Mouse (Mus musculus): ENCODE results near the gene Dcaf11.
A peak's percentile ranks its signal among the peaks of the same experiment; 100 is the strongest.

Dcaf11 gene

DNA sequence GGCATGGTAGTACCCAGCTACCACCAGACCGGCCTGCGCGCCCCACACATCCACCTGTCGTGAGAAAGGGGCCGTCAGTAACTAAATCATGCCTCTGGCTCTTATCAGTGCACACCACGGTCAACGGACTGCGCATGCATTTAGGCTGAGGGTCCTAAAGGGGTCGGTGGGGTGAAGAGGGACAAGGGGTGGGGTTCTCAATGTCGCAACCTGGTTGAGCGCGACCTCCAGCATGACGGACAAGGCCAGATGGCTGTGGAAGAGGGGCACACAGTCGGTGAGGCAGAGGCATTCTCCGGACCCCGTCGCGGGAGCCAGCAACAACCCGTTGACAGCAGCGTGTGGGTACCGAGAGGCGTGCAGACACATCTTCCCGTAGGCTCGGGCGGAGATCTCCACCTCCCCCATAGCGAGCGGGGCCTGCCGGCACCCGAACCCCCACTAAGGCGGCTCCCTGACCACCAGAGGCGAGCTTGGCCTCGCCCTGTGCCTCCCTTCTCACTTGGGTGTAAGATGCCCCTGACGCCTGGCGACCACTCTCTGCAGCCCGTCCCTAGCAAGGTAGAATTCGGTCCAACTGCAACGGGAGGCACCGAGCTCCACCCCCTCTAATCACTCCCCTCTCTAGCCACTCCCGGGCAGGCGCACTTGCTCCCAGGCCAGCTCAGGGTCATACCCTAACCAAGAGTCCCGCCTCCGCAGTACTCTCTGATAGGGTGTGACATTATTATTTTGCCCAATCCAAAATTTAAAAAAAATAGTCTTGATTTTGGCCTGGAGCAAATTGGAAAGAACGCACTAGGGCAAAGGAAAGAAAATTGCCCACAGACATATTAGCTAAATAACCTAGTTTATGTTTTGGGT lies 25.1 kb downstream of the Dcaf11 start, which contains the start of gene Emc9:
TSS of gene Emc9 (minus strand) at position 601 of the 864 bp plus-strand sequence.
- DNase-seq (ENCODE audit: low spot score in 2 of 2), result peak in 1 of 2 experiments; percentile 47

DNA sequence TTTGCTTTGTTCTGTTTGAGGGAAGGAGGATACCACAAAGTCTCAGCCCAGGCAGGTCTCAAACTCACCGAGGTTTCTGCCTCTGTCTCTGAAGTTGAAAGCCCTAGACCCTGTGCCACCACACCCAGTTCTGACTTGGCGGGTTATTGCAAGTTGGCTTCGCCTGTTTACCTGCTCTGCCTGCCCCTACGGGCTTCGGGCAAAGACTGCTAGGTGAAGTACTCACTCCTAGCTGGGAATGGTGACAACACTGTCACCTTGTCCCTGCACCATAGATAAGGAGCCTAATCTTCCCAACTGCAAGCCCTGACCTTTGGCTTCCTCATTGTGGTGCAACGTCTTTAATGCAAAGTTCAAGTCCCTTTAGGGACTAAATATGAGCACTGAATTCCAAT lies 25.8 kb downstream of the Dcaf11 start:
- no peak for DNase-seq (ENCODE audit: low spot score in 2 of 2)

DNA sequence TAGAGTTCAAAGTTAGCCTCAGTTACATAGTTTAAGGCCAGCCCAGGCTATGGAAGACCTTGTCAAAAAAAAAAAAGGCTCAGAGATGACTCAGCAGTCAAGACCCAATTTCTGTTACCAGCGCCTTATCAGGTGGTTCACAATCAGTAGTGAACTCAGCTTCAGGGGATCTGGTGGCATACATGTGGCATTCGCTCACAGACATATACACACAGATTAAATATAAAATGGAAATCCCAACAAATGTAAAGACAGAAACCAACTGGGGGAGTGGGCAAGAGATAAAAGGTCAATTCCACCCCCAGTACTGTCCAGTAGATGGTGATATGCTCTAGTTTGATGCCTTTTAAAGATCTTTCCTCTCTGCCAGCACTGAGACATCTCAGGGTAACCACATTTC lies 26.3 kb downstream of the Dcaf11 start:
- DNase-seq (ENCODE audit: low spot score in 2 of 2), result no peak

GRCm38 (mm10) chr14:55589271-55589670 lies 29.5 kb downstream of the Dcaf11 start:
- DNase-seq (ENCODE audit: low spot score in 2 of 2), result no peak

- no peak for DNase-seq (ENCODE audit: low spot score in 2 of 2)
Observed at GRCm38 (mm10) chr14:55589771-55590448, 30.1 kb downstream of the Dcaf11 start.

GRCm38 (mm10) chr14:55590748-55591330 lies 31.0 kb downstream of the Dcaf11 start, which contains the start of gene Psme2:
Psme2 (minus strand) TSS chr14:55591113.
- DNase-seq (ENCODE audit: low spot score in 2 of 2), result peak; percentile 60 to 81

DNA sequence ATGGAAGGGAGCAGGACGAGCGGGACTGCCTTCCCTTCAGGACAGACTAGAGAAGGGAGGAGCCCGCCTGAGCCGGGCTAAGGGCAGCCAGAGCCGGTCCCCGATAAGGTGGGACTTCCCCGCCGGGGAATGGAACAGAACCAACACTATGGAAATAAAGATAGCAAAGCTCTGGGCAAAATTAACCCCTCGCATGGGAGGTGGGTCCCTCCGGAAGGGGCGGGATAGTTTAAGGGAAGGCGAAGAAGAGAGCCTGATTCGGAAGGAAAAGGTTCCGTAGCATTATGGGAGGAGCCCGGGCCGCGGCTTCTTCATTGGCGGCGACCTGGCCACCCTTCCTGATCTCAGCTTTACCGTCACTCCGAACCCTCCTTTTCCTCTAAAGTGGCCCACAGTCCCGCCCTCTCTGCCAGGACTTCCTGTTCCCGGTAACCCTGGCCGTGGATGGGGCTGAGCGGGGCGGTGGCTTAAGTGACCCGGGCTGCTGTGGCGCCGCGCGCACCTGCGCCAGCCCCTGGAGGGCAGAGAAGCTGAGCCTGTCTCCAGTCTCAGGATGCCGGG lies 31.6 kb downstream of the Dcaf11 start, which contains the start of gene Rnf31:
TSS of gene Rnf31 (plus strand) at position 378 of the 561 bp plus-strand sequence.
- peak; percentile 73 to 85 for DNase-seq (ENCODE audit: low spot score in 2 of 2)

DNA sequence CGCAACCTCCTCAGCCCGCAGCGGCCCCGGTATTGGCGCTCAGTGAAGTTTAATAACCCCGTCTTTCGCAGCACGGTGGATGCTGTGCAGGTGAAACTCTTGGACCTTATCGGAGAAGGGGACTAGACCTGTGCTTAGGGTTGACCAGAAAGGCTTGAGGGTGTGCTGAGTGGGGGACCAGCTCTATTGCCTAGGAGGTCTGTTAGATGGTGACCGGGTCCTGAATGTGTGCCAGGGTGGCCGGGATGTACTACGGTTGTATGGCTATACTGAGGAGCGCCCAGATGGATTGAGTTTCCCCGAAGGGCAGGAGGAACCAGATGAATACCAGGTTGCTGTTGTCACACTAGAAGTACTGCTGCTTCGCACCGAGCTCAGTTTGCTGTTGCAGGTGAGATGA lies 32.4 kb downstream of the Dcaf11 start:
- DNase-seq (ENCODE audit: low spot score in 2 of 2), result no peak

DNA sequence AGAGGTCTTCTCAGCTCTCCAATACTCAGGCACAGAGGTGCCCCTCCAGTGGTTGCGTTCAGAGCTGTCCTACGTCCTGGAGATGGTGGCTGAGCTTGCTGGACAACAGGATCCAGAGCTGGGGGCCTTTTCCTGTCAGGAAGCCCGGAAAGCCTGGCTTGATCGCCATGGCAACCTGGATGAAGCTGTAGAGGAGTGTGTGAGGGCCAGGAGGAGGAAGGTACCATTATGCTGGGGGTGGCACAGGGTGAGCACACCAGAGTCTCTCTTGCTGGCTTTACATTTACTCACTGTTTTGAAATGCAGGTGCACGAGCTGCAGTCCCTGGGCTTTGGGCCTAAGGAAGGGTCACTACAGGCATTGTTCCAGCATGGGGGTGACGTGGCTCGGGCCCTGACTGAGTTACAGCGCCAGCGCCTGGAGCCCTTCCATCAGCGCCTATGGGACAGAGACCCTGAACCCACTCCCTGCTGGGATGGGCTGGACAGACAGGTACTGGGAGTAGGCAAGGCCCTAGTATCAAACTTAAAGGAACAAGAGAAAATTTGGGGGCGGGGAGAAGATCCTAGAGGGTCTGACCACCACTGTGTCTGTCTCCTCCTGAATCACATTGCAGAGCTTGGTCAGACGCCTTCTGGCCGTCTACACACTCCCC lies 36.4 kb downstream of the Dcaf11 start:
- DNase-seq (ENCODE audit: low spot score in 2 of 2), result no peak

- no peak for DNase-seq (ENCODE audit: low spot score in 2 of 2)
Observed at GRCm38 (mm10) chr14:55598521-55599390, 39.0 kb downstream of the Dcaf11 start.

GRCm38 (mm10) chr14:55603271-55603632 lies 43.4 kb downstream of the Dcaf11 start, which contains the start of gene Irf9:
Irf9 (plus strand) TSS chr14:55603571.
- DNase-seq (ENCODE audit: low spot score in 2 of 2), result no peak

- peak; percentile 77 to 83 for DNase-seq (ENCODE audit: low spot score in 2 of 2)
Observed at GRCm38 (mm10) chr14:55603633-55604576, 44.1 kb downstream of the Dcaf11 start.

DNA sequence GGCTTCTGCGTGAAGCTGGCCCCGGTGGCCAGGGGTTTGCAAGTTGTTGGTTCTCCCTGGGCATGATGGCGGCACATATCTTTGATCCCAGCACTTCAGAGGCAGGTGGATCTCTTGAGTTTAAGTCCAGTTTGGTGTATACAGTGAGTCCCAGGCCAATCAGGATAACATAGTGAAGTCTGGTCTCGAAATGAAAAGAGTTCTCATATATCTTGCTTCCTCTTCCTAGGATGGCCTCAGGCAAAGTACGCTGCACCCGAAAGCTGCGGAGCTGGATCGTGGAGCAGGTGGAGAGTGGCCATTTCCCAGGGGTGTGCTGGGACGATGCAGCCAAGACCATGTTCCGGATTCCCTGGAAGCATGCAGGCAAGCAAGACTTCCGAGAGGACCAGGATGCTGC lies 45.0 kb downstream of the Dcaf11 start:
- DNase-seq (ENCODE audit: low spot score in 2 of 2), result no peak

DNA sequence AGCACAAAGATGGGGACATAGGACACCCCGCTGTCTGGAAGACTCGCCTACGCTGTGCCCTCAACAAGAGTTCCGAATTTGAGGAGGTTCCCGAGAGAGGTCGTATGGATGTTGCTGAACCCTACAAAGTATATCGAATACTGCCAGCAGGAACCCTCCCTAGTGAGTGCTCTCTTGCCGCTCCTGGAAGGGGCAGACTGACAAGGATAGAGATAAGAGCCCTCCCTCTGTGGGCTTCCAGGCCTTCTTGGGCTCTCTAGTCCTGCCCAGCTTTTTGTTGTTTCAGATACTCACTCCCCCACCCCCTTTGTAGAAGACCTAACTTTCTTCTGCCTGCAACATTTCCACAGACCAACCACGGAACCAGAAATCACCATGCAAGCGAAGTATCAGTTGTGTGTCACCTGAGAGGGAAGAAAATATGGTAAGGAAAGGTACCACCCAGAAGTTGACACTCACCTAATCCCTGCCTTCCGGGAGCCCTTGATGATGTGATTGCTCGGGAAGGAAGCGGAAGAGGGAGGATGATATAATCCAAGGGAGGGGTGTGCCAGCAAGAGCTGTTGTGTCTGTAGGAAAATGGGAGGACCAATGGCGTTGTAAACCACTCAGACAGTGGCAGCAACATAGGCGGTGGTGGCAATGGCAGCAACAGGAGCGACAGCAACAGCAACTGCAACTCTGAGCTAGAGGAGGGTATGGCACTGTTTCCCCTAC lies 46.1 kb downstream of the Dcaf11 start:
- no peak for DNase-seq (ENCODE audit: low spot score in 2 of 2)

DNA sequence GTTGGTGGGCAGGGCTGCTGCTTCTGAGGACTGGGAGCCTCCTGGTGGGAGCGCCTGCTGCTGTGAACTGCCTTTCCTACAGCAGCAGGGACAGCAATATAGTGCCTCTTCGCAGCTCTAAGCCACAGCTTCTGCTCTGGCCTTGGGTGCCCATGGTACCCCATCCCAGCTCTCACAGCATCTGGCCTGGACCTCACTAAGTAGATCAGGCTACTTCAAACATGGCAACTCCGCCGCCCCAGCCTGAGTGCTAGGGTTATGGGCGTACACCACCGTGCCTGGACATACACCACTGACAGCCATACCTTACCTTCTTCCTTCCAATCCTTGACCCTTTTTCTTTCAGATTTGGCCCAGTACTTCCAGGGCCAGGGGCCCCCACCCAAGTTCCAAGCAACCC lies 48.5 kb downstream of the Dcaf11 start:
- DNase-seq (ENCODE audit: low spot score in 2 of 2), result no peak

GRCm38 (mm10) chr14:55613346-55613745 lies 53.5 kb downstream of the Dcaf11 start:
- no peak for DNase-seq (ENCODE audit: low spot score in 2 of 2)

GRCm38 (mm10) chr14:55614565-55615178 lies 54.9 kb downstream of the Dcaf11 start:
- DNase-seq (ENCODE audit: low spot score in 2 of 2), result no peak

GRCm38 (mm10) chr14:55615876-55616275 lies 56.1 kb downstream of the Dcaf11 start:
- DNase-seq (ENCODE audit: low spot score in 2 of 2), result no peak

Data from cerebellum, postnatal 4 days (tissue).